Mouse (Mus musculus) MEL (cell line): Measurements from ENCODE around the gene Tnik. TPM values are rescaled to one million over a fixed set of nuclear protein-coding genes. Genes with fewer than 3 reads are reported as not detected.

Experiments used
- DNase-seq: peaks from one replicate; pipeline ENCODE4 v3.0.0; 2011; ENCODE audit warnings: low read depth, low spot score
- H3K27ac ChIP-seq: 2 replicates; pipeline ENCODE4 v1.5.1; 2012; ENCODE audit warnings: low read depth, mild to moderate bottlenecking, control low read depth, low read length, moderate library complexity; ENCODE audit not compliant: control insufficient read depth
- H3K27me3 ChIP-seq, 2 experiments: fragments of 150-350 bp in 1 of 2; sonication (generic) in 1 of 2; 2 replicates each; pipeline ENCODE4 v1.6.1; 2012; ENCODE audit warnings: low read length in 2 of 2, mild to moderate bottlenecking in 2 of 2, improper control_type of control experiment in 1 of 2, moderate library complexity in 1 of 2; ENCODE audit not compliant: insufficient read depth in 2 of 2, control insufficient read depth in 1 of 2
- H3K36me3 ChIP-seq, 2 experiments: 2 replicates each; pipeline ENCODE4 v1.6.1; 2012 to 2014; ENCODE audit warnings: low read length in 2 of 2, improper control_type of control experiment in 1 of 2, inconsistent platforms in 1 of 2, mild to moderate bottlenecking in 1 of 2; ENCODE audit not compliant: insufficient read depth in 2 of 2, control insufficient read depth in 1 of 2
- H3K4me1 ChIP-seq, 2 experiments: fragments of 150-350 bp in 1 of 2; sonication (generic) in 1 of 2; 2 replicates each; pipeline ENCODE4 v1.6.1; 2012; ENCODE audit warnings: low read length in 2 of 2, improper control_type of control experiment in 1 of 2, mild to moderate bottlenecking in 1 of 2; ENCODE audit not compliant: insufficient read depth in 2 of 2, control insufficient read depth in 1 of 2
- H3K4me3 ChIP-seq, 2 experiments: fragments of 150-350 bp in 1 of 2; sonication (generic) in 1 of 2; 2 replicates each; pipeline ENCODE4 v1.5.1; 2012; ENCODE audit warnings: low read depth in 2 of 2, low read length in 2 of 2, mild to moderate bottlenecking in 2 of 2, moderate library complexity in 2 of 2, control low read depth in 1 of 2, improper control_type of control experiment in 1 of 2; ENCODE audit not compliant: control insufficient read depth in 1 of 2, insufficient read depth in 1 of 2
- H3K79me2 ChIP-seq: 2 replicates; pipeline ENCODE4 v1.6.1; 2012; ENCODE audit warnings: mild to moderate bottlenecking, low read length, moderate library complexity; ENCODE audit not compliant: control insufficient read depth, poor library complexity, insufficient read depth
- H3K9ac ChIP-seq: 2 replicates; pipeline ENCODE4 v1.6.1; 2012; ENCODE audit warnings: low read depth, mild to moderate bottlenecking, control low read depth, low read length, moderate library complexity; ENCODE audit not compliant: control insufficient read depth, poor library complexity, severe bottlenecking
- H3K9me3 ChIP-seq: fragments of 150-350 bp; sonication (generic); replicated peaks from 2 replicates; pipeline ENCODE4 v1.6.1; 2012; ENCODE audit warnings: mild to moderate bottlenecking, low read length, improper control_type of control experiment, moderate library complexity; ENCODE audit not compliant: insufficient read depth
- BHLHE40 ChIP-seq: IDR thresholded peaks from 2 replicates; pipeline ENCODE4 v1.6.1; 2012; ENCODE audit warnings: low read depth, mild to moderate bottlenecking, inconsistent platforms, low read length, improper control_type of control experiment, borderline replicate concordance
- CHD1 ChIP-seq: IDR thresholded peaks from 2 replicates; pipeline ENCODE4 v1.6.1; 2012; ENCODE audit warnings: low read depth, mild to moderate bottlenecking, inconsistent platforms, low read length, improper control_type of control experiment
- CHD2 ChIP-seq: IDR thresholded peaks from 2 replicates; pipeline ENCODE4 v1.6.1; 2011; ENCODE audit warnings: low read length, improper control_type of control experiment
- CTCF ChIP-seq, 3 experiments: IDR thresholded peaks in 2 of 3; conservative IDR thresholded peaks in 1 of 3; 2 replicates each; pipeline ENCODE4 v1.5.1; 2011 to 2012; ENCODE audit warnings: low read length in 3 of 3, low read depth in 2 of 3, mild to moderate bottlenecking in 2 of 3, improper control_type of control experiment in 1 of 3, inconsistent platforms in 1 of 3, mixed read lengths in 1 of 3, moderate library complexity in 1 of 3; ENCODE audit not compliant: control insufficient read depth in 1 of 3, insufficient read depth in 1 of 3, poor library complexity in 1 of 3, severe bottlenecking in 1 of 3
- E2F4 ChIP-seq: IDR thresholded peaks from 2 replicates; pipeline ENCODE4 v1.6.1; 2011; ENCODE audit warnings: low read depth, low read length, improper control_type of control experiment, borderline replicate concordance
- ELF1 ChIP-seq: IDR thresholded peaks from 2 replicates; pipeline ENCODE4 v1.6.1; 2014; ENCODE audit warnings: low read depth, mild to moderate bottlenecking, inconsistent platforms, low read length, improper control_type of control experiment, moderate library complexity
- ETS1 ChIP-seq: IDR thresholded peaks from 2 replicates; pipeline ENCODE4 v1.6.1; 2012; ENCODE audit warnings: low read depth, mild to moderate bottlenecking, inconsistent platforms, low read length, improper control_type of control experiment, moderate library complexity
- GATA1 ChIP-seq: IDR thresholded peaks from 2 replicates; pipeline ENCODE4 v1.6.1; 2011; ENCODE audit warnings: low read depth, low read length, improper control_type of control experiment
- HCFC1 ChIP-seq: IDR thresholded peaks from 2 replicates; pipeline ENCODE4 v1.6.1; 2012; ENCODE audit warnings: low read depth, mild to moderate bottlenecking, inconsistent platforms, low read length, improper control_type of control experiment, moderate library complexity
- MAFK ChIP-seq: IDR thresholded peaks from 2 replicates; pipeline ENCODE4 v1.6.1; 2011; ENCODE audit warnings: low read depth, mild to moderate bottlenecking, low read length, improper control_type of control experiment, borderline replicate concordance
- MXI1 ChIP-seq: IDR thresholded peaks from 2 replicates; pipeline ENCODE4 v1.6.1; 2011; ENCODE audit warnings: mild to moderate bottlenecking, low read depth, low read length, improper control_type of control experiment
- NRF1 ChIP-seq: IDR thresholded peaks from 2 replicates; pipeline ENCODE4 v1.6.1; 2014; ENCODE audit warnings: low read depth, mild to moderate bottlenecking, inconsistent platforms, low read length, improper control_type of control experiment, moderate library complexity; ENCODE audit not compliant: poor library complexity, insufficient read depth, severe bottlenecking
- POLR2A ChIP-seq, 2 experiments: IDR thresholded peaks; 2 replicates each; pipeline ENCODE4 v1.6.1; 2011 to 2012; ENCODE audit warnings: low read length in 2 of 2, mild to moderate bottlenecking in 2 of 2, control low read depth in 1 of 2, improper control_type of control experiment in 1 of 2, low read depth in 1 of 2, moderate library complexity in 1 of 2; ENCODE audit not compliant: control insufficient read depth in 1 of 2, insufficient read depth in 1 of 2, poor library complexity in 1 of 2
- POLR2AphosphoS2 ChIP-seq: IDR thresholded peaks from 2 replicates; pipeline ENCODE4 v1.6.1; 2011; ENCODE audit warnings: low read length, improper control_type of control experiment
- POLR2AphosphoS5 ChIP-seq: IDR thresholded peaks from 2 replicates; pipeline ENCODE4 v1.6.1; 2012; ENCODE audit warnings: low read depth, borderline replicate concordance, mild to moderate bottlenecking, inconsistent platforms, low read length, moderate library complexity, mixed read lengths
- RCOR1 ChIP-seq: IDR thresholded peaks from 2 replicates; pipeline ENCODE4 v1.6.1; 2012; ENCODE audit warnings: low read depth, mild to moderate bottlenecking, inconsistent platforms, low read length, improper control_type of control experiment
- SIN3A ChIP-seq: IDR thresholded peaks from 2 replicates; pipeline ENCODE4 v1.6.1; 2012; ENCODE audit warnings: low read length, improper control_type of control experiment, inconsistent platforms
- SMC3 ChIP-seq: IDR thresholded peaks from 2 replicates; pipeline ENCODE4 v1.6.1; 2011; ENCODE audit warnings: low read depth, low read length, improper control_type of control experiment
- TAL1 ChIP-seq: IDR thresholded peaks from 2 replicates; pipeline ENCODE4 v1.6.1; 2012; ENCODE audit warnings: mild to moderate bottlenecking, inconsistent platforms, low read length, moderate library complexity, mixed read lengths
- TBP ChIP-seq: IDR thresholded peaks from 2 replicates; pipeline ENCODE4 v1.8.0; 2011; ENCODE audit warnings: low read depth, low read length, improper control_type of control experiment
- USF1 ChIP-seq: IDR thresholded peaks from 2 replicates; pipeline ENCODE4 v1.6.1; 2014; ENCODE audit warnings: low read depth, mild to moderate bottlenecking, inconsistent platforms, low read length, improper control_type of control experiment, moderate library complexity
- USF2 ChIP-seq, 2 experiments: IDR thresholded peaks; 2 replicates each; pipeline ENCODE4 v1.6.1; 2011 to 2012; ENCODE audit warnings: improper control_type of control experiment in 2 of 2, low read length in 2 of 2, borderline replicate concordance in 1 of 2, inconsistent platforms in 1 of 2, low read depth in 1 of 2, mild to moderate bottlenecking in 1 of 2; ENCODE audit not compliant: insufficient read depth in 1 of 2
- polyA plus RNA-seq, 2 experiments: library from polyadenylated mRNA; stranded (reverse) in 1 of 2; unstranded in 1 of 2; fragments of >175 nt in 1 of 2; fragments of >200 nt in 1 of 2; gene quantifications; 2 replicates each; pipeline versions ENCODE4 v1.2.1 to v1.2.4; 2012; ENCODE audit warnings: low replicate concordance in 2 of 2, low read depth in 1 of 2; ENCODE audit not compliant: insufficient read length in 2 of 2, insufficient read depth in 1 of 2, missing spikeins in 1 of 2
- total RNA-seq: library from RNA; depleted of rRNA; stranded (reverse); fragments of 300-350 nt; gene quantifications from 2 replicates; pipeline ENCODE4 v1.2.3, GENCODE M21; 2012

The Tnik gene
- total and polyA plus RNA-seq, 3 experiments = 9.9 to 78.4 (median 13.6) TPM

DNA sequence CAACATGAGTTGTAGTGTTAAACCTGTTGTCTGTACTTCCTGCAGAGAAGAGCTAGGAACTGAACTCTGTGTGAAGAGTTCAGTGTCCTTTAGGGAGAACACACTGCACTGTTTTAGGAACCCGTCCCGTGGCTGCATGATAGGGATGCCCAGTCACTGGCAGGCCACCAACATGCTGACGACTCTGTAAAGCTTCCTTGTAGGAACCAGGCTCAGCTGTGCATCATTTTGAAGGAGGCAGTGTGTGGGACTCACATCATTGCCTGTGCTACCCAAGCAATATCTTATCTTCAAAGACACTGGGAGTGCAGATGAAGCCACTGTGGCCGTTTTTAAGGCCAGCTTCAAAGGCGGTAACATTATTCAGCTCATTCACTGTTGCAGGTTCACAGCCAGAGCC lies 106.7 kb downstream of the Tnik start:
- no peak overlapping the region for H3K4me3 ChIP-seq
- no peaks in the 10 kb centered on the region for H3K9me3 ChIP-seq
- no peaks in the 10 kb centered on the region for H3K27me3 ChIP-seq
- no peak overlapping the region for H3K27ac ChIP-seq
- no peaks in the 10 kb centered on the region for H3K4me1 ChIP-seq
- DNase-seq = peak; percentile 9
- no peak overlapping the region for H3K9ac ChIP-seq
- H3K36me3 ChIP-seq = no peaks in the 10 kb centered on the region
- no peaks in the 10 kb centered on the region for H3K79me2 ChIP-seq
- TF ChIP-seq RCOR1 = no peak
- no peak for TF ChIP-seq ELF1

DNA sequence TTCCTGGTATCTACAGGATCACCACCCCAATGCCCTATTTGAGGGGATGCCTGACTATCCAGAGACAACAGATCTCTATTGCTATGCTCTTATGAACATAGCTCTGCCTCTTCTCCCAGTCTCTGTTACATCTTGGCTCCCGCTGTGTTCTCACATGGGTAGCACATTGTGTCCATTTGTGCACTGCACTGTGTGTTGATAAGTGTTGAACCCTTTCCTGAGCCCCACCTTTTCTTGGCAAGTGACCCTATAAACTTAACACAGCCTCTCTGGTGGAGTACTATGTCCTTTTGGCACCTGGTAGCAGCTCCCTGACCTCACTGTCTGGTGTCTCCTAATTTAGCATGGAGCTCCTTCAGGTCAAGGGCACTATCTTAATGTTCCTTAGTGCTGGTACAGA lies 108.6 kb downstream of the Tnik start:
- Histone ChIP-seq H3K36me3 (no peaks in the 10 kb centered on the region), H3K9ac (no peak overlapping the region), H3K79me2 (no peaks in the 10 kb centered on the region), H3K27me3 (no peaks in the 10 kb centered on the region), H3K27ac (no peak overlapping the region), H3K9me3 (no peaks in the 10 kb centered on the region), H3K4me1 (no peaks in the 10 kb centered on the region), H3K4me3 (no peak overlapping the region)
- TF ChIP-seq TAL1 (no peak), POLR2AphosphoS5 (no peak), POLR2A (IDR thresholded peaks at IDR 0.05; ENCODE audit: control insufficient read depth in 1 of 2, insufficient read depth in 1 of 2, low read depth in 1 of 2, low read length in 2 of 2, poor library complexity in 1 of 2) (no peak), MAFK (no peak), NRF1 (no peak), CHD1 (no peak), E2F4 (no peak), GATA1 (no peak), HCFC1 (no peak), USF2 (IDR thresholded peaks at IDR 0.05; ENCODE audit: borderline replicate concordance in 1 of 2, insufficient read depth in 1 of 2, low read depth in 1 of 2, low read length in 2 of 2) (no peak), POLR2AphosphoS2 (no peak), ETS1 (no peak), BHLHE40 (no peak), RCOR1 (no peak)
- DNase-seq = no peak

- TF ChIP-seq MAFK = no peak
- no peak for TF ChIP-seq CHD2
- TF ChIP-seq CTCF (IDR thresholded peaks at IDR 0.05 in 2 of 3, conservative IDR thresholded peaks at IDR 0.05 in 1 of 3; ENCODE audit: control insufficient read depth in 1 of 3, insufficient read depth in 1 of 3, low read depth in 2 of 3, low read length in 3 of 3, poor library complexity in 1 of 3, severe bottlenecking in 1 of 3) = no peak
- TF ChIP-seq SMC3 = no peak
- no peak for TF ChIP-seq SIN3A
- no peak for TF ChIP-seq MXI1
- TF ChIP-seq USF1 = no peak
- no peak for TF ChIP-seq ELF1
- no peak for TF ChIP-seq GATA1
- TF ChIP-seq TBP = no peak
- H3K4me1 ChIP-seq = no peaks in the 10 kb centered on the region
- DNase-seq = no peak
- no peaks in the 10 kb centered on the region for H3K36me3 ChIP-seq
- H3K27ac ChIP-seq = no peak overlapping the region
- H3K9me3 ChIP-seq = no peaks in the 10 kb centered on the region
- H3K4me3 ChIP-seq = no peak overlapping the region
- no peaks in the 10 kb centered on the region for H3K27me3 ChIP-seq
- no peaks in the 10 kb centered on the region for H3K79me2 ChIP-seq
- no peak overlapping the region for H3K9ac ChIP-seq
Measured at GRCm38 (mm10) chr3:28372459-28372858, 109.4 kb downstream of the Tnik start.
